In genomic region chr7:108185237-108185636, GRCm38 (mm10) we compare ENCODE assay signal across 41 mouse cellular contexts. TPM values are rescaled to one million over a fixed set of nuclear protein-coding genes. Genes with fewer than 3 reads are reported as not detected.
"Had no signal": no experiment of that assay in that cellular context is flagged by ENCODE, and none has a peak within 500 bp of the region (broad histone marks: within the 10 kb centered on the region; RNA-seq: fewer than 3 reads in every experiment).

No protein-coding gene starts in this region.

RNA-seq across cellular contexts. Expression of gene Olfr486, which starts 12.7 kb away (rescaled TPM):
- total RNA-seq: heart, postnatal 10 days; heart, postnatal 14 days; heart, postnatal 25 days; heart, postnatal 36 days; heart, postnatal 4 days; hematopoietic stem cell, adult 5-6 weeks; hindbrain, postnatal 0 days; layer of hippocampus, adult 18-20 months; layer of hippocampus, adult 2 months; layer of hippocampus, adult 8-10 months; layer of hippocampus, postnatal 10 days; layer of hippocampus, postnatal 14 days; layer of hippocampus, postnatal 25 days; layer of hippocampus, postnatal 36 days; left cerebral cortex, adult 18-20 months; left cerebral cortex, adult 2 months; left cerebral cortex, adult 8-10 months had no signal
- polyA plus RNA-seq: heart, embryonic 12.5 days; heart, embryonic 13.5 days; heart, embryonic 14.5 days; heart, embryonic 15.5 days; heart, embryonic 16.5 days; heart, postnatal 0 days; hindbrain, embryonic 10.5 days; hindbrain, embryonic 11.5 days; hindbrain, embryonic 12.5 days; hindbrain, embryonic 13.5 days; hindbrain, embryonic 14.5 days; hindbrain, embryonic 15.5 days; hindbrain, embryonic 16.5 days; hindbrain, postnatal 0 days; inflammation-experienced regulatory T-cells, adult 6 months; intestine, embryonic 14.5 days; intestine, embryonic 15.5 days; intestine, embryonic 16.5 days; intestine, postnatal 0 days; kidney, adult 2 months; kidney, embryonic 14.5 days; kidney, embryonic 15.5 days; kidney, embryonic 16.5 days; kidney, postnatal 0 days; large intestine, adult 2 months had no signal

RNA-seq across cellular contexts. Expression of gene Olfr485, which starts 25.6 kb away (rescaled TPM):
- total RNA-seq: heart, postnatal 10 days; heart, postnatal 14 days; heart, postnatal 25 days; heart, postnatal 36 days; heart, postnatal 4 days; hematopoietic stem cell, adult 5-6 weeks; hindbrain, postnatal 0 days; layer of hippocampus, adult 18-20 months; layer of hippocampus, adult 2 months; layer of hippocampus, adult 8-10 months; layer of hippocampus, postnatal 10 days; layer of hippocampus, postnatal 14 days; layer of hippocampus, postnatal 25 days; layer of hippocampus, postnatal 36 days; left cerebral cortex, adult 18-20 months; left cerebral cortex, adult 2 months; left cerebral cortex, adult 8-10 months had no signal
- polyA plus RNA-seq: heart, embryonic 12.5 days; heart, embryonic 13.5 days; heart, embryonic 14.5 days; heart, embryonic 15.5 days; heart, embryonic 16.5 days; heart, postnatal 0 days; hindbrain, embryonic 10.5 days; hindbrain, embryonic 11.5 days; hindbrain, embryonic 12.5 days; hindbrain, embryonic 13.5 days; hindbrain, embryonic 14.5 days; hindbrain, embryonic 15.5 days; hindbrain, embryonic 16.5 days; hindbrain, postnatal 0 days; inflammation-experienced regulatory T-cells, adult 6 months; intestine, embryonic 14.5 days; intestine, embryonic 15.5 days; intestine, embryonic 16.5 days; intestine, postnatal 0 days; kidney, adult 2 months; kidney, embryonic 14.5 days; kidney, embryonic 15.5 days; kidney, embryonic 16.5 days; kidney, postnatal 0 days; large intestine, adult 2 months had no signal

RNA-seq across cellular contexts. Expression of gene Olfr487, which starts 29.2 kb away (rescaled TPM):
- total RNA-seq: heart, postnatal 10 days; heart, postnatal 14 days; heart, postnatal 25 days; heart, postnatal 36 days; heart, postnatal 4 days; hematopoietic stem cell, adult 5-6 weeks; hindbrain, postnatal 0 days; layer of hippocampus, adult 18-20 months; layer of hippocampus, adult 2 months; layer of hippocampus, adult 8-10 months; layer of hippocampus, postnatal 10 days; layer of hippocampus, postnatal 14 days; layer of hippocampus, postnatal 25 days; layer of hippocampus, postnatal 36 days; left cerebral cortex, adult 18-20 months; left cerebral cortex, adult 2 months; left cerebral cortex, adult 8-10 months had no signal
- polyA plus RNA-seq: heart, embryonic 12.5 days; heart, embryonic 13.5 days; heart, embryonic 14.5 days; heart, embryonic 15.5 days; heart, embryonic 16.5 days; heart, postnatal 0 days; hindbrain, embryonic 10.5 days; hindbrain, embryonic 11.5 days; hindbrain, embryonic 12.5 days; hindbrain, embryonic 13.5 days; hindbrain, embryonic 14.5 days; hindbrain, embryonic 15.5 days; hindbrain, embryonic 16.5 days; hindbrain, postnatal 0 days; inflammation-experienced regulatory T-cells, adult 6 months; intestine, embryonic 14.5 days; intestine, embryonic 15.5 days; intestine, embryonic 16.5 days; intestine, postnatal 0 days; kidney, adult 2 months; kidney, embryonic 14.5 days; kidney, embryonic 15.5 days; kidney, embryonic 16.5 days; kidney, postnatal 0 days; large intestine, adult 2 months had no signal

RNA-seq across cellular contexts. Expression of gene Olfr484, which starts 58.0 kb away (rescaled TPM):
- total RNA-seq: heart, postnatal 10 days; heart, postnatal 14 days; heart, postnatal 25 days; heart, postnatal 36 days; heart, postnatal 4 days; hematopoietic stem cell, adult 5-6 weeks; hindbrain, postnatal 0 days; layer of hippocampus, adult 18-20 months; layer of hippocampus, adult 2 months; layer of hippocampus, adult 8-10 months; layer of hippocampus, postnatal 10 days; layer of hippocampus, postnatal 14 days; layer of hippocampus, postnatal 25 days; layer of hippocampus, postnatal 36 days; left cerebral cortex, adult 18-20 months; left cerebral cortex, adult 2 months; left cerebral cortex, adult 8-10 months had no signal
- polyA plus RNA-seq: heart, embryonic 12.5 days; heart, embryonic 13.5 days; heart, embryonic 14.5 days; heart, embryonic 15.5 days; heart, embryonic 16.5 days; heart, postnatal 0 days; hindbrain, embryonic 10.5 days; hindbrain, embryonic 11.5 days; hindbrain, embryonic 12.5 days; hindbrain, embryonic 13.5 days; hindbrain, embryonic 14.5 days; hindbrain, embryonic 15.5 days; hindbrain, embryonic 16.5 days; hindbrain, postnatal 0 days; inflammation-experienced regulatory T-cells, adult 6 months; intestine, embryonic 14.5 days; intestine, embryonic 15.5 days; intestine, embryonic 16.5 days; intestine, postnatal 0 days; kidney, adult 2 months; kidney, embryonic 14.5 days; kidney, embryonic 15.5 days; kidney, embryonic 16.5 days; kidney, postnatal 0 days; large intestine, adult 2 months had no signal
